Mouse (Mus musculus) right cerebral cortex, adult 18-20 months (tissue): Measurements from ENCODE around the gene Utrn.

Source experiments
- DNase-seq: peaks from one replicate; pipeline ENCODE4 v3.0.0; 2022; ENCODE audit warnings: mixed read lengths

Utrn gene

DNA sequence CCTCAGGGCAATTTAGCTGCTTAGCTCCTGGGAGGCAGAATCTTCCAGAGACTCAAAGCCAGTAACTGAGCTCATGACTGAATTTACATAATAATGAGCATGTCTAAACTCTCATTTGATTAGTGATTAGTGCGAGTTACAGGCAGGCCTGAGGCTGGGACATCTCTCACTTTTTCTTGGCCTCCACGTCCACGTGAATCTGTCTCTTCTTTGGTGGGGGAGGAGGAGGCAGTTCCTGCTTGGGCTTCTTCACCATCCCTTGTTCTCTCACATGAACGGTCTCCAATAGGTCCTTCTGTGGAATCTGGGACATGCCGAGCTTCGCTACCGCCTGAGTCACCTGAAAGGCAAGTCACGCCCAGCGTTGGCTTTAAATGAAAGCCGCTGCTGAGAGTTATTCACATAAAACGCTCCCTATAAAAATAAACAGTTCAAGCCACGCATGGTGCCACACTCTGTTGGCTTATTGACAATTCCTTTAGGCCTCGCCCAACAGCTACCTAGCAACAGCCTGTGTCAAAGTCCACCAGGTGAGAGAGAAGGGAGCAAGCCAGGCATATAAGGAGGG is 143.0 kb downstream of the Utrn start:
- no peak for DNase-seq

DNA sequence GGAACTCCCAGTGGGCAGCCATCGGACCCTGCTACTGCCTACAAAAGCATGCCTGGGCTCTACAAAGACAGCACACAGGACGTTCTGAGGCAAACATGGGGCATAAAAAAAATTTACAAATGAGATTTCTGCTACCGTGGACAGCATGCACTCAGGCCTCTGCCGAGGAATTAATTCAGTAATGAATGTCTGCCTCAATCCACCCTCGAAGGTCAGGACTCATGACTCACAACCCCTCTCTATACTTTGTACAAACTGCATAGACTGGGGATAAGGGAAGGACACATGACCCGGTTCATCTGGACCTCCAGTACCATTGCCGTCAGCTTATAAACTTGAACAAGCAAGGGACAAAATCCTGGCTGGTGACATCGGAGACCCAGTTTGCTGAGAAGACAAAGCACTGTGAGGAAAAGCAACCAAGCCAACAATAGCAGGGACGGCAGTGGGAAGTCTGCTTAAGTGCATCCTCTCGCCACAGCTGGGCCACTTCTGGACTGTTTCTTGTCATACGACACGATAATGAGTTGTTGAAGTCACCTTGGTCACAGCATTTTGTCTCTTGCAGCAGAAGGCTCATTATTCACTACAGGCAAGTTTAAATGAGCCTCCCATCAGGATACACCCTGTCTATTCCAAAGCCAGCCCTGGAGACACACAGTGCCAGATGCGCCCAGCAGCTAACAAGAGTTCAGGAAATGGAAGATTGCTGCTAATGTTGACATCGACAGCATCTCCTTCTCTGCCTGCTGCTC is 144.7 kb downstream of the Utrn start:
- DNase-seq, result no peak

GRCm38 (mm10) chr10:12723269-12723668 is 145.9 kb downstream of the Utrn start:
- DNase-seq, result no peak

DNA sequence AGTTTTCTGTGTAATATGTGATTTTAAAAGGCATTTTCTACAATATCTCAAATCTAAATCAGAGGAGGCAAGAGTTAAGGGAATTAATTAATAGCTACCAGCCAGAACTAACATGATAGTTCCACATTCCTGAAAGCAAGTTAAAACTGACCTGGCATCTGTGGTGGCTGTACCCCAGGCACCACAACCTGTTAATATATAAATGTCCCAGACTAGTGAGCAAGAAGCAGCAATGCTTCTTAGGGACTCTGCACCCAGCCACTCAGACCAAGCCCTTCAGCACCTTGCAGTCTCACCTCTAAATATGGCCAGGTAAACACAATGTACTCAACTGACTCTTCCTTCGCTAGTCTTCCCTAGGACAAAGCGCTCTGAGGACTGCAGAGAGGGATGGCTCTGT is 147.1 kb downstream of the Utrn start:
- DNase-seq, result no peak

DNA sequence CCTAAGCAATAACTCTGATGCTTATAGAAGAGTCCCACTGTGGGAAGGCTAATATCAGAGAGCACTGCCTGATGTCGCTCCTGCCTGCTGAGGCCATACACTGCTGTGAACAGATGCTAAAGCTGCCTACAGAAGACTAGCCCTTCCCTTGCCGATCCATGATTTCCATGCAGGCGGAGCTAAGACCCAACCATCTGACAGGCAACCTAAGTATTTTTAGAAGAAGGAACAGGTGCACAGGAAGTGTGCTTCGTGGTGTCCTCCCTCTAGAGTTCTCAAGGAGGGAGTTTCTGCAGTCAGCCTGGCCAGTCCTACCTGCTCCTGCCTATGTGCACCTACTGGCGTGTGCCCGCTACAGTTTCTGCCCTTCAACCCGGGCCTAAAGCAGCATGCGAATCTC is 150.8 kb downstream of the Utrn start:
- no peak for DNase-seq

DNA sequence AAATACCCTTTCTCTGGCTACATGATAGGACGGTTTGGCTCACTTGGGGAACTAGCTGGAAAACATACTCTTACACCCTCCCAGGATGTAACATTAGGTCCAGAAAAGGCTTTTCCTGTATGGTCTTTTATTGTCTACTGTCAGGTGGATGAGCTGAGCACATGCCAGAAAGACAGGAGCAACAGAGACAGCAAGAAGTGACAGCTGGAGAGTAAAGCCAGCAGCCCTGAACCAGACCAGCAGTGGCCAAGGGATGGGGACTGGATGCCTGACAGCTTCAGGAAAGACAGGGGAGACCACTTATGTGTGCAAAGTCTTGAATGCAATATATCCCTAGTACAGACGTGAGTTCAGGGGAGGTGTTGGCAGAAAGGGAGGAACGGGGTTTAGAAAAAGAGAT is 151.8 kb downstream of the Utrn start:
- no peak for DNase-seq

GRCm38 (mm10) chr10:12716657-12717327 is 152.4 kb downstream of the Utrn start:
- DNase-seq, result no peak

DNA sequence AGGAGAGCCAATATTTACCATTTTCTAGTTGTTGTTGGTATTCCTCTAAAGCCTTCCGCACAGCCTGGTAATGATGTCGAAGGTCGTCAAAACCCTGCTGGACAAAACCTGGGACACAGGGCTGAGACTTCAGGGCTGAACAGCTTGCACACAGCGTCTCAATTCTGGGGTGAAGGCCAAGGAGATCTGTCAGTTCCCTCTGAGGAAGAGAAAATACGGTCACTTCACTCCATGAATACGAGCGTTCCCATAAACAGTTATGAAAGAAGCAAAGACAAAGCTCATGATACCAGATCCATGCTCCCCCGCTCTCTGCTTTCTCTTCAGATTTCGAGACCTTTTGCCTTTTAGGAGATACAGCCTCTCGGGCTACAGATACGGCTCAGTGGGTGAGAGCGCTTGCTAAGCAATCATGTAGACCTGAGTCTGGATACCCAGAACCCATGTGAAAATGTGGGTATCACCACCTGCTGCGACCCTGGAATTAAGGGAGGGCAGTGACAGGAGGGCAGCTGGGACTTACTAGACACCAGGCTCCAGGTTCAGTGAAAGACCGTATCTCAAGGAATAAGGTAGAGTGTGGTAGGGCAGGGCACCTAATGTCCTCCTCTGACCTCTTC is 155.8 kb downstream of the Utrn start:
- DNase-seq, result no peak

- no peak for DNase-seq
Observed at GRCm38 (mm10) chr10:12711332-12711831, 157.8 kb downstream of the Utrn start.

DNA sequence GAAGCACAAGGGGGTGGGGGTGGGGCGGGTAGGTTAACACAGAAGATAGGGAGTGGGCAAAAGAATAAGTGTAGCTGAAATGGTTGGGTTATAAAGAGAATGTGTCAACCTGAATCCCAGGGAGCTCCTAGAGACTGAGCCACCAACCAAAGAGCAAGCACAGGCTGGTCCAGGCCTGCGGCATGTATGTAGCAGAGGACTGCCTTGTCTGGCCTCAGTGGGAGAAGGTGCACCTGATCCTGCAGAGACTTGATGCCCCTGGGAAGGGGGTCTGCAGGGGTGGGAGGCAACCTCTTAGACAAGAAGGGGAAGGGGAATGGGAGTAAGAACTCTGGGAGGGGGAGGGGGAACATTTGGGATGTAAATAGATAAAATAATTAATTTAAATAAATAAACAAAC is 162.6 kb downstream of the Utrn start:
- DNase-seq, result no peak

DNA sequence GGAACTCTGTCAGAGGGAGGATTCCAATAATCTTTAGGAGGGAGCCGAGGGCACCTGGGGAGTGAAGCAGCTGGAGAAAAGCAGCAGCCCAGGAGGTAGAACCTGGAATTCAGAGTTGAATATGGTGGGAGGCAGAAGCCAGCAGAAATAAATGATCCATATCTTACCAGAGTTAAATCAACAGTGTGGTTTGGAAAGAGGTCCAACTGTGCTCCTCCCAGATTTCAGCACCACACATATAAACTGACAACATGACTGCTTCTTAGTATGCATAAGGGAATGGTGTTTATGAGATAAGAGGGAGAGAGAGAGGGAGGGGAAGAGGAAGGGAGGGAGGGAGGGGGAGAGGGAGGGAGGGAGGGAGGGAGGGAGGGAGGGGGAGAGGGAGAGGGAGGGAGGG is 163.2 kb downstream of the Utrn start:
- no peak for DNase-seq

DNA sequence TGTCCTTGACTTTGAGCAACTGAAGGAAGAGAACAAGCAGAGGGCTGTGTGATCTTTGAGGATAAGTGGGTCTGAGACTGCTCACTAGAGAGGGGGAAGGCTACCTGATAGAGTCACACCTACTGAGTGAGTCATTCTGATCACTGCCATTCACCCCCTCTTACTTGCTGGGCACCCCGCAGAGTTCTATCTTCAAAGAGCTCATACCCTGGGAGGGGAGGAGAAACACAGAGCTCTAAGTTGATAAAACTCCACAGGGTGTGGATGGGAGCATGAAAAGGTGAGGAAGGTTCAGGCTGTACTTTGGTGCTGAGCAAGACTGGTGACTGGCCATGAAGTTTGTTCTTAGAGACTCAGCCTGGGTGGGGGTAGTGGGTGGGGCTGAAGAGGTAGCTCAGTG is 164.9 kb downstream of the Utrn start:
- no peak for DNase-seq

GRCm38 (mm10) chr10:12703526-12703925 is 165.6 kb downstream of the Utrn start:
- no peak for DNase-seq

GRCm38 (mm10) chr10:12702140-12702539 is 167.0 kb downstream of the Utrn start:
- DNase-seq, result no peak

DNA sequence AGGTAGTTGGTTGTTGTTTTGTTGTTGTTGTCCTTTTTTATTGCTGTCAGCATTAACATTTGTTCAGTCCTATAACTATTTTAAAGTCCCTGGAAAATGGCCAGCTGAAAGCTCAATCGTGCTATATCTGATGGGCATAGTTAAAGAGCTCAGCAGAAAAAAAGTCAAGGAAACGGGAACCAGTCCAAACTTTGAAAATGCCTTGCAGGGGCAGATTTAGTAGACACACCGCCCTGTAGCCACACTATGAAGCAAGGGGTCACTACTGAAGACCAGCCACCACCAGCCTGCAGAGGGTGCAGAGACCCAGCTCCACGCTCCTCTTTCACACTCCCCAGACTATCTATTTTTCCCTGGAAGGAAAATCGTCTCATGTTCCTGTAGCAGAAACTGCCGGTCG is 167.5 kb downstream of the Utrn start:
- DNase-seq, result no peak

DNA sequence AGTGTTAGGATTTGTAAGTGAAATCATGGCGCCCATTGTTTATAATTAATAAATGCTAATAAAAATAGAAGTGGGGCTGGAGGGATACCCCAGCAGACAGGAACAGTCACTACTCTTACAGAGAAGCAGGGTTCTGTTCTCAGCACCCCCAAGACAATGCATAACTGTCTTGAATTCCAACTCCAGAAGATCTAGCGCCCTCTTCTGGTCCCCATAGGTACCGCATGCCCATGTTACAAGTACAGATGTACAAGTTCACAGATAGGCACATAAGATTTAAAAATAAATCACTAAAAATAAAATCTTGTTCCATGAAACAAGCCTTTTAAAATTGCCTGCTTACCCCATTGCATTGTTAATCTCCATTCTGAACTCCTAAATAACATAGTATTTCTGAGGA is 168.6 kb downstream of the Utrn start:
- no peak for DNase-seq

- DNase-seq, result no peak
Observed at GRCm38 (mm10) chr10:12697902-12698301, 171.3 kb downstream of the Utrn start.

DNA sequence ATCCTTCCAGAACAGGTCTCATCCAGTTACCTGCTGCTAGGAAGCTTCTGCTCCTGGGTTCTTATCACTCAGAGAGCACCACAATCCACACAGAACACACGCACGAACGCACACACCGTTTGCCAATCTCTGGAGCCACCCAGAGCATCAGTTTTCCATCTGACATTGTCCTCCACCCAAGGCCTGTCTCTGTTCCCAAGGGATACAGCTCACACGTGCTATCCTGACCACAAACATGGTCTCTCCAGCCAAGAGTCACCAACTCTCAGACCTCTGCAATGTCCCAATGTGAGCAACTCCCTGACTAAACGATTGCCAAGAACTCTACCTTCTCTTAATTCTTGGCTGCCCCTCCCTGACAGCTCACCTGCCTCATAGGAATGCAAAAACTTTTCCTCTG is 172.5 kb downstream of the Utrn start:
- no peak for DNase-seq

GRCm38 (mm10) chr10:12694774-12695173 is 174.4 kb downstream of the Utrn start:
- no peak for DNase-seq

DNA sequence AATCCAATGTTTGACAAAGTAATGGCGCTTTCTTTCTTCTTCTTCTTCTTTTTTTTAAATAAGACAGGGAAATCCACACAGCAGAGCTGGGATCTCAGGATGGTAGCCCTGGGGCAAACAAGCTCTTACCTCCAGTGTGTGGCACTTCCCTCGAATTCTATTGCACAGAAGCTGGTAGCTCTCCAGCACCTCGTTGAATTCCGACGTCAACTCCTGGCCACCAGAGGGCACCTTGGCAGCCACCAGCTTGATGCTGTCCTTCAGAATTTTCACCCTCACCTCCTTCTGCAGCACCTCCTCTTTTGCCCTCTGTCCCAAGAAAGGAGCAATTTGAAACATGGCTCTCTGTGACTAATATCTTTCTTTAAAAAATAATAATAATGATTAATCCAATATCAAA is 178.6 kb downstream of the Utrn start:
- DNase-seq, result peak; percentile 66

DNA sequence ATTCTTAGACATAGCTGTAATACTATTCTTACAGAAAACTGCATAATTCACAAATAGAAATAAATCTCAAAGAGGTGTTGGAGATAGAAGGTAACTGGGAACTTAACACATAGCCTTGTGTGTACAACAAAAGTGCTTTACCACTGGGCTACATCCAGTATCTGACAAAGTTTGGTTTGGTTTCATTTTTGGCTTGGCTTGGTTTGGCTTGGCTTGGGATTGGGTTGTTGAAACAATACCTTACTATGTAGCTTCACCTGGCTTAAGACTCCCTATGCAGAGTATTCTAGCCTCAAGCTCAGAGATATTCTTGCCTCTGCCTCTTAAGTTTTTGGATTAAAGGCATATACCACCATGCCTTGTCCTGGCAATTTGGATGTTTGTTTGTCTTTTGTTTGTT is 183.5 kb downstream of the Utrn start:
- DNase-seq, result no peak

GRCm38 (mm10) chr10:12684018-12684417 is 185.1 kb downstream of the Utrn start:
- DNase-seq, result peak; percentile 17

DNA sequence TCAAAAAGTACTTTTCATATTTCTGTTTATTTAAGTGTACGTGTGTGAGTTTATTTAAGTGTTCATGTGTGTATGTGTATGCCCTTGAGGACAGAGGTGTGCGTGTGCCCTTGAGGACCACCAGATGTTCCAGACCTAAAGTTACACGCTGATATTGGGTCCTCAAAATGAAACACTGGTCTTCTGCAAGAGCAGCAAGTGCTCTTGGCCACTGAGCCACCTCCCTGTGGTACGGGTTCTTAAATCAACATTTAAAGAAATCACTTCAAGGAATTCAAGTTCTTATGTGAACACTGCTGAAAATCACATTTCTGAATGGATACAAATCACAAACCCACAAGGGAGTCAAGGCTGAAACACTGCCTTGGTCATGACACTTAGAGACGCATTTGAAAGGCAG is 195.9 kb downstream of the Utrn start:
- DNase-seq, result no peak

DNA sequence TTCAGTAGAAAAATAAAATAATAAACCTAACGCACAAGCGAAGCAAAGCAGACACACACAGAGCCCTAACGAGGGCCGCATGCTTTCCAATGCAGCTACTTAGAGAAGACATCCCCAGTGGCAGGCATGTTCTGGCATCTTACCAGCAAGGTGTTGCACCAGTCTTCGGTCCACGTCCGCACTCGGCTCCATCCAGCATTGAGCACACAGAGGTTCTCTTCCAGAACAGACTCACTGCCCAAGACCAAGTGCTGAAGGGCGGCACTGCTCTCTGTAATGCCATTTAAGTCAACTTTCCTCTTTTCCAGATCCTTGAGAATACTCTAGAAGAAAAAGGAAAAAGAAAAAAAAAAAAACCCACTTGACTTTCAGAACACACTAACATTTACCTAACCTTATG is 197.6 kb downstream of the Utrn start:
- no peak for DNase-seq
